ENCODE assay signal across 8 mouse cellular contexts in genomic region chr1:71101369-71101970, GRCm38 (mm10). TPM values are rescaled to one million over a fixed set of nuclear protein-coding genes. Genes with fewer than 3 reads are reported as not detected.
A peak's percentile ranks its signal among the peaks of the same experiment; 100 is the strongest.
DNase-seq lines count a peak whose midpoint lies in the region; ATAC-seq lines count a peak whose summit lies in the region.

No protein-coding gene starts in this region.

- H3K9me3 ChIP-seq in heart, embryonic 11.5 days (replicated peaks; ENCODE audit: control insufficient read depth, low read length): no peaks in the 10 kb centered on the region
- H3K9me3 ChIP-seq in intestine, embryonic 16.5 days (ENCODE audit: control insufficient read depth, low read length): no peaks in the 10 kb centered on the region

- no peaks in the 10 kb centered on the region for H3K27me3 ChIP-seq in heart, embryonic 11.5 days (ENCODE audit: control insufficient read depth, insufficient read depth, low read length)
- H3K27me3 ChIP-seq in intestine, embryonic 16.5 days (replicated peaks; ENCODE audit: control insufficient read depth, insufficient read depth, low read length): no peaks in the 10 kb centered on the region

- intact Hi-C loops in heart, postnatal 25 days (cut with DNase I): no loop called here

- ATAC-seq in heart, embryonic 11.5 days (replicated peaks; ENCODE audit: insufficient number of reproducible peaks, low FRiP score, low TSS enrichment): no peak
- ATAC-seq in intestine, embryonic 16.5 days: no peak

- peak overlapping the region; percentile 66 for H3K4me2 ChIP-seq in heart, embryonic 11.5 days
- H3K4me2 ChIP-seq in intestine, embryonic 16.5 days (ENCODE audit: low read depth, low read length): peak overlapping the region; percentile 32

- 49% methylated on average over 11 of the region's 11 CpGs for WGBS in heart, embryonic 11.5 days (ENCODE audit: insufficient replicate concordance)
- 55% methylated on average over 11 of the region's 11 CpGs for WGBS in intestine, embryonic 16.5 days

- no peak for DNase-seq in heart, postnatal 25 days (ENCODE audit: low spot score)
- peak; percentile 74 for DNase-seq in 416B (ENCODE audit: low read depth)
- DNase-seq in c-Kit-positive CD71-positive TER-119-negative erythroid progenitor cells, embryonic 14.5 days (ENCODE audit: low read depth): peak; percentile 22
- DNase-seq in layer of hippocampus, postnatal 36 days: no peak
- no peak for DNase-seq in thymus, postnatal 36 days
- DNase-seq in layer of hippocampus, adult 9-11 months: no peak

- no peaks in the 10 kb centered on the region for H3K36me3 ChIP-seq in heart, embryonic 11.5 days (ENCODE audit: control insufficient read depth, insufficient read depth, low read length)
- H3K36me3 ChIP-seq in intestine, embryonic 16.5 days (ENCODE audit: control insufficient read depth, insufficient read depth, low read length): no peaks in the 10 kb centered on the region

- peak overlapping the region; percentile 88 for H3K4me3 ChIP-seq in heart, embryonic 11.5 days (ENCODE audit: low read depth, low read length)
- no peak overlapping the region; the same call in 1 of the 2 replicates for H3K4me3 ChIP-seq in intestine, embryonic 16.5 days (ENCODE audit: low read length)

- H3K9ac ChIP-seq in heart, embryonic 11.5 days (ENCODE audit: low read depth, low read length): no peak overlapping the region
- no peak overlapping the region for H3K9ac ChIP-seq in intestine, embryonic 16.5 days (ENCODE audit: low read depth, low read length)

- no peak overlapping the region for H3K27ac ChIP-seq in heart, embryonic 11.5 days (ENCODE audit: low read depth, low read length)
- H3K27ac ChIP-seq in intestine, embryonic 16.5 days (ENCODE audit: low read length): no peak overlapping the region

- H3K4me1 ChIP-seq in heart, embryonic 11.5 days (ENCODE audit: control insufficient read depth, insufficient read depth, low read length): peaks cover 15% of the 10 kb centered on the region
- peaks cover 5% of the 10 kb centered on the region; the same call in 1 of the 2 replicates for H3K4me1 ChIP-seq in intestine, embryonic 16.5 days (ENCODE audit: control insufficient read depth, insufficient read depth, low read length)

RNA-seq across cellular contexts. Expression of gene Bard1, which starts 1.5 kb away (rescaled TPM):
- 2.3 and 2.8 TPM in 2 replicates for polyA plus RNA-seq in heart, embryonic 11.5 days (2014; fragmentation: Nextera tagmentation; extraction: Ambion mirVana)
- under 1 TPM; 0.53 to 0.70 TPM for total RNA-seq in heart, postnatal 25 days (2021)
- polyA plus RNA-seq in intestine, embryonic 16.5 days (2015; fragmentation: Nextera tagmentation; extraction: Ambion mirVana): 1.1 and 1.5 TPM in 2 replicates
- under 1 TPM; 0.55 to 0.66 TPM for total RNA-seq in layer of hippocampus, postnatal 36 days (2021)

Comparison
In these comparisons a context has a peak if more than half of its experiments do, and no peak if none do; other contexts are left out.
1. DNase-seq: peak in 416B (single experiment) and c-Kit-positive CD71-positive TER-119-negative erythroid progenitor cells, embryonic 14.5 days (single experiment); none in heart, postnatal 25 days (single experiment), layer of hippocampus, postnatal 36 days (0 of 2), thymus, postnatal 36 days (0 of 2) and layer of hippocampus, adult 9-11 months (single experiment).